Mouse (Mus musculus) natural killer cell, adult 2 months (primary cell): ENCODE measurements around the gene Ninj1.
A peak's percentile ranks its signal among the peaks of the same experiment; 100 is the strongest.

Source experiments
- DNase-seq, 2 experiments: peaks; one replicate each; pipeline ENCODE4 v3.0.0; 2022; ENCODE audit warnings: low spot score in 2 of 2

Ninj1 gene

DNA sequence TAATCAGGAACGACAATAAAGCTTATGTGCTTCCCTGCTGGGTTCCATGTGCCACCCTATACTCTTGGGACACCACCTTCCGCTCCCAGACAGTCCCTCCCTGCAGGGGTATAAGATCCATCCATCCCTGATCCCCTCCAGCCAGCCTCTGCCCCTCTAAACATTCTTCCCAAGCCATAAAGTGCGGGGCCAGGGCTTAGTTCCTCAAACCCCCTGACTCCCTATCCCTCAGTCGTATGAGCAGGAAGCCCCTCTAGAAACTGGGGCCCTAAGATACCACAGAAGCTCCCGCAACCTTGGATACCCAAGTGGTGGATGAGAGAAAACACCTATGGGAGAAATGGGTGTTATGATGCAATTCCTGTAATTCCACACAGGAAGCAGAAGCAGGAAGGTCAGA is 8.9 kb downstream of the Ninj1 start:
- no peak for DNase-seq

DNA sequence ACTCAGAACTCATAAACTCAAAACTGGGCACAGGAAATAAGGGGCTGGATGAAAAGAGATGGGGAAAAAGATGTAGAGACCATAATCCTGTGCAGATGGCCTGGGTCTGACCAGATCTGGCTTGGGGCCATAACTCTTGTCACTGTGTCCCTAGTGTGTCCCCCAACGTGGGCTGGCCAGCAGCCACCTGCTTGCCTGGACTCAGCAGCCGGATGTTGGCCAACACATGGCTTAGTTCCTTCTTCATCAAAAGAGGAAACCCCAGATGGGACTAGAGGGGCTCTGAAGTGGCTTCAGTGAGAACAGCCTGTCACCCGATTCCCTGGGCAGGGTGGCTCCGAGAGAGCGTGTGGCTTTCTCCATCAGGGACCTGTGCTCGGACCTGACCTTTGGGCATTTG is 9.5 kb downstream of the Ninj1 start:
- DNase-seq = peak; percentile 34 to 45

DNA sequence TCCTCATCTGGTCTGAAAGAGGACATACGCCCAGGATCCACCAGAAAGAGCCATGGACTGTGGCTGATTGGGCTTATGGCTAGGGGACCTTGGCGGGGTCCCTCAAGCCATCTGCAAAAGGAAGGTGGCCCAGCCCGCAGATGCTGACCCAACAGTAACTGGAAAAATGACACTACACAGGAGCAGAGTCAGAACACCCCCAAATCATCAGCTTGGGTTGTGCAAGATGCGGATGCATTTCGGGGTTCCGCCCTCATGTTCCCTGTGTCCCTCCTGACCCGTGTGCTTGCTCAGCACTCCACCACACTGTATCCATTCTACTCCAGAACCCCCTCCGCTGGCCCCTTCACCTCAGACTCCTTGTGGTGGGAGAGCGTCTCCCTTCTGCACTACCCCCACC is 11.4 kb downstream of the Ninj1 start:
- DNase-seq = no peak

DNA sequence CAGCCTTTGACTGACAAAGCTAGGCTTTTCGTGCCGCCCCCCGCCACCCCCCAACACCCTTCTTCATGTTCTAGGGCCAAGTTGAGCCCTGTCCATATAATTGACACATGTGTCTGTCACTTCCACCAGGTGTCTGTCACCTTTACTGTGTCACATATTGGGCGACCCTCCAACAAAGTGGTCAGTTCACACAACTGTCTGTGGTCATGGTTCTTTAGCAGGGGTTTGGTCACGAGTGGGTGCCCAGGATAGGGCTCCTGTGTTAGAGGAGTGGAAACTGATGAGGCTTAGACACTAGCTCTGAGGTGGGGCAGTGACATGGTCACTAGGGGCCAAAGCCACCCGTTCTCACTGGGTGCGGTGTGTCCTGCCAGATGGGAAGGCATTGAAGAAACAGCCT is 12.6 kb downstream of the Ninj1 start:
- DNase-seq = peak; percentile 52 to 66

DNA sequence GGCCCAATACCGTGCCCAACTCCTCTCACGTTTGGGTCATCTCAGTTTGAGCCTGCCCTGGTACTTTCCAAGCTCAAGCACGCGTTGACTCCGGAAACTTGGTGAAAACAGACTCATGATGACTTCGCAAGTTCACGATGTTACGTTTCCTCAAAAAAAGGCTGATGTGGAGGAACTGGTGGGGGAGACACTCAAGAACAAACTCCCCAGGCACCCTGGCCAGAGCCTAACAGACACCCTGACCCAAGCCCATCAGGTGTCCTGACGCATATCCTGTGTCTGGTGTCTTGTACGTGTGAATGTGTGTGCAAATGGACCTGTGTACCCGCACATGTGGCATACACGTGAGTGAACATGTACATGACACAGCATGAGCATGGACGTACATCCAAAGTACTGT is 13.4 kb downstream of the Ninj1 start:
- DNase-seq = peak; percentile 66 to 78

DNA sequence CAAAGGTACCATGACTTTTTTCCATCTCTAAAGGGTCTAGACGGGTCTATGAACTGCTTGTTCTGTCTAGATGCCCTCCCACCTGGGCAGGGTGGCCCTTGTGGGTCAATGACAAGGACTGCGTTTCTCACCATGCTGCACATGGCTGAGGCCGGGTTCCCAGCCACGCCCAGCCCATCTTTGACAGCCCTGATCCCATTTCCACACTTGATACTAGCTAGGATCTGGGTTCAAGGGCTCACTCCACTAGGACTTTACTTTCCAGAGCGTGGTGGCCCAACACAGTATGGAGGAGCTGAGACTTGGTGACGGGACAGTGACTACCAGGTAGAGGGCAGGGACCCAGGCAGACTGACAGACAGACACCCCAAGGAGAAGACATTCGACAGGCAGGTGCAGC is 15.3 kb downstream of the Ninj1 start:
- no peak for DNase-seq

DNA sequence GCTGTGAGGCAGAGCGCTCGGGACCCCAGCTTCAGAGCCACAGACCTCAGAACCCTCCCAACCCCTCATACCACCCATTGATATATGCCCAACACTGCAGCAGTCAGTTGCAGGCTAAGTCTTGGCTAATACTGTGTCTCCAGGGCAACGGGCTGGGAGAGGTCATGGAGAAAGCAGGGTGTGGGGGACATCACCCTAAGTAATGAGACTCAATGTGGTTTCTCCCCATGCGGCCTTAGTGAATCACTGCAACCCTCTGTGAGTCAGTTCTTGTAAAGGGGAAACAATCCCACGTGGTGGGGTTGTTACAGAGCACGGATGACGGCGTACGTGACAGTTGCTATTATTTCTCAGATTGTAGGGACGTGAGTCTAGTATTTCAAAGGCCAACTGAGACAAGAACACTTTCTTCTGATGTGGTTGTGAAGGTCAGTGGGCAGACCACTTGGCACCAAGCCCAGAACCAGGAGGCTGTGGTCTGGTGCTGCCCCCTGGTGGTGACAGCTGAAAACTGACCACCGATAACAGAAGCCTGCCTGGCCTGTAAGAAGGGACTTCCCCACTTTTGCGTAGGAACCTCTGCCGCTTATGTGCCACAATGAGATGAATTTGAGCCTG is 18.2 kb downstream of the Ninj1 start:
- peak; percentile 95 to 98 for DNase-seq

DNA sequence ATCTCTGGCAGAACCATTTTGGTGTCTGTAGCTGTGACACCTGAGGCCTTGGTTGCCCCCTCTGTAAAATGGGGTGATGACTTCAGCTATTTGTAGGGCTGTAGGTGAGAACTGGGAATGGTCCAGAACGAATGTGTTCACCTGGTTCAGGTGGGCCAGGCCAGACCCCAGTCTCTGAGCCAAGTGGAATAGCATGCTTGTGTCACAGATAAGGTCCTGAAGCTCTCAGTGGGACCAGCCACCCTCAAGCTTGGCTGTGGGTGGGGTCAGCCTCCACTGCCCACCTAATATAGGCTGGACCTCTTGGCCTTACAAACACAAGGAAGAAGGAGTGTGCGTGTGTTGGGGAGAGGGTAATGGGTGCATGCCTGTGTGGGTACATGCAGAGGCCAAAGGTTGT is 19.1 kb downstream of the Ninj1 start:
- no peak for DNase-seq

DNA sequence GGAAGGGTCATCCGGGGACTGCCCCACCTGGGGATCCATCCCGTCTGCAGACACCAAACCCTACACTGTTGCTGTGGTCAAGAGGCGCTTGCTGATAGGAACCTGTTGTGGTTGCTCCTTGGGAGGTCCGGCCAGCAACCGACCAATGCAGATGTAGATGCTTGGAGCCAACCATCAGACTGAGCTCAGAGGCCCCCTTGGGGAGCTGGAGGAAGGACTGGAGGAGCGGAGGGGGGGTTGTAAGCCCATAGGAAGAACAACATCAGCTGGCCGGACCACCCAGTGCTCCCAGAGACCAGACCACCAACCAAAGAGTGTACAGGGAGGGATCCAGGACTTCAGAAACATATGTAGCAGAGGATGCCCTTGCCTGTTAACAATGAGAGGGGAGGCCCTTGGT is 22.0 kb downstream of the Ninj1 start:
- no peak for DNase-seq

DNA sequence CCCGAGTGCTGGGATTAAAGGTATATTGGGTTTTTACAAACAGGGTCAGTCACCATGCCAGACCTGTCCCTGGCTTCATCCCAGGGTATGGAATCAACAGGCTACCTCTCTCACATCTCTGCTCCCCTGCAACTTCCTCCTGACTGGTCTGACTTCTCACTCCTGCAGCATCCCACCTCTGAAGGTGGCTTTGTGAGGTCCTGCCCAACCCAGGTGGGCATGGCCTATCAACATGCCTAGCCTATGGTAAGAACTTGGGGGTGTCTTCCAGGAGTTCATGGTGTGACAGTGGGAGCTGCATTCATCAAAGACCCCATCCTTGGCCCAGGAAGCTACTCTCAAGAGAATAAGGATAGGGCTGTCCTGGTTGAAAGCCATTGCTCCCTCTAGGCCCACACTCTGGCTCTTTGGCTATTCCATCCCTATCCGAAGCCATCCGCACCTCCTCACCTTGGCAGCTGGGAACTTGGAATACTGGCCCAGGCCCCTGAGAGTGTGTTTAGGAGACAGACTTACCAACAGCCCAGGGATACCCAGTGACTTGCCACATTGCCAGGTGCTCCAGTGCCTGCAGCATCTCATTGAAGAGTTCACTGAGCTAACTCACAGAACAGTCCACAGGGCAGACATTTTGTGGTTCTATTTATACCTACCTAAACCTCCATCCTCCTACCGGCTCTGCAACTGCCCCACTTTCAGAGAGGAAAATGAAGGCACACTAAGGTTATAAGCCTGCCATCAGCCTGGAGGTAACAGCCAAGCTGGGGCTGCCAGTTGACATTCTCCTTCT is 25.6 kb downstream of the Ninj1 start:
- no peak for DNase-seq

DNA sequence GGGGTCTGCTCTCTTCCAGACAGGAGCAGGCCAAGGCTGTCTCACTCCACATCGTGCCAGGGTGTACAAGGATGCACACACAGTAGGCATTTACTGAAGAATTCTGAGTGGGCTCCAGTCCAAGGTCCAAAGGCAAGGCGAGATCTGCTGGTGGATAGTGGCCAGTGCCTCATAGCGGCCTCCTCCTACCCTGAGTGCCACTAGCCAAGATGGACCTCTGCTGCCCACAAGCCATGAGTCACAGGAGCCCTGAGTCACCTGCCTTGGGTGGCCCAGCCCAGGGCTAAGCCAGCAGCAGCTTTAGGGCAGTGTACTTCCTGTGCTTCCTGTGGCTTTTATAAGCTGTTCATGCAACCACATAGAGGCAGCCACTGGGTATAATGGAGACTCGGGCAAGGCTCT is 26.2 kb downstream of the Ninj1 start:
- DNase-seq = peak; percentile 84 to 93

DNA sequence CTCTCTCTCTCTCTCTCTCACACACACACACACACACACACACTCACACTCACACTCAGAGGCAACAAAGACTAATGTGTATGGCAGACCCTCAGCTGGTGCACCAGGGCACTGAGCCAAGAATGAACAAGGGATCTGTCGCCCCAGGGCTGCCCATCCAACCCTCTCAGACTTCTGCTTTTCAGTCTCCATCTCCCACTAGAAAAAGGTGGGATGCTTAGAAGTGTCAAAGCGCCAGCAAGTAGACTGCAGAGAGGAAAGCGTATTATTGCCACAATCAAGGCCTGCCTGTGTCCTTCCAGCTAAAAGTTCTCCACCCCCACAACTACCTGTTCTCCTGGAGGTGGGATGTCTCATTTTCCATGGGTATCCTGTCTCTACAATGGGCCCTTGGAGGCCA is 27.2 kb downstream of the Ninj1 start:
- DNase-seq = no peak

DNA sequence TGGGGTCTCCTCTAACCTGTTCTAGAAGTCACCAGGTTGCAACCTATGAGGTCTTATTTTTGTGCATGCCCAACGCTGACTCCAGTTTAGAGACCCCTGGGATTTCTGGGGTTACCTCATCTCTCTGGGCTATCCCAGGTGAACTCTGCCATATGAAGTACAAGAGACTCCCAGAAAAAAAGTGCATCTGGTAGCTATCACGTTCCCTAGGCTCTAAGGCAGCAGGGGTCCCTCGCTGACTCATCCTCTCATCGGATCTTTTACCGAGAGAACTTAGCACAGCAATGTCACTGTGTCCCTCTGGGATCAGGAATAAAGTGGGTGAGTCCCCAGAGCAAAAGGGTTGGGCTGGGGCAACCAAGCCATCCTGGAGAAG is 27.8 kb downstream of the Ninj1 start:
- no peak for DNase-seq

DNA sequence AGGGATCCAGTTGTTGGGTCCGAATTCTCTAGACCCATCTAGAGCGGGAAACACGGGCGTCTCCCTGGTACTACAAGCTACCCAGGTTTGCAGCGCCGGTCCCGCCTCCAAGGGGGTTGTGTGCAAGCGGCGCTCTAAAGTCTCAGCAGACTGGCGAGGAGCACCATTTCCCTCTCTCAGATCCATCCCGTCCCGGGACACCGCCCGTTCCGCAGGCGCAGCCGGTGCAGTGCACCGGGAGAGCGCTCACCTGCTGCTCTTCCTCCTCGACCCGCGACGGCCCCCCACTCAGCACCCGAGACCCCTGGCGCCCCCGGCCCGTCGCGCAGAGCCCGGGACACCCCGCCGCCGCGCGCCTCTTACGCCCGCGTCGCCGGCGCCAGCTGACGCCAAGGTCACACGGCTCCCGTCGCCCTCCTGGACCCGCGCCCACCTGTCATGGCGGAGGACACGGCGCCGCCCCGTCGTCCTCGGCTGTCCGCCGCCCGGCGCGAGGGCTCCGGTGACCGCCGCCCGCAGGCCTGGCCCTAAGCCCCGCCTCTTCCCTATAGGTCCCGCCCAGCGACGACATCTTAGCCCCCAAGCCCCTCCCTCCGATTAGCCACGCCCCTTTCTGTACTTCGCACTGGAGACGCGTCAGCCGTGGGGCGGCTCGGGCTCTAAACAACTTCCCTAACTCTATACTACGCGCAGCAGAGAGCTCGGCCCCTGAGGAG is 28.4 kb downstream of the Ninj1 start, which contains the start of gene Card19:
Gene Card19, minus strand, starts transcription at position 534 of the 716 bp plus-strand sequence.
- DNase-seq = peak; percentile 98

DNA sequence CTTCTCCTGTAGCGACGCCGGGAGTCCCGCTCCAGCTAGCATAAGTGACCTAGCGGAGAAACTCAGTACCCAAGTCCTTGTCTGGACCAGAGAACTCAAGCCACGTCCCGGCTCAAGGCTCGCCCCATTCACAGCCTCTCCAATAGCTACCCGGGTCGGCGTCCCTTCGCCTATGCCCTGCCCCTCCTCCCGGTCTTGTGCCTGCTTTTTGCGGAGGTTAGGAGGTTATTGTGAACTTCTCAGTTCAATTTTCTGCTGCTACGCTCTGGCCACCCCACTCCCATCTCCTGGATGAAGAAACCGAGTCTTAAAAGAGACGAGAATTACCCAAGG is 28.9 kb downstream of the Ninj1 start:
- DNase-seq = no peak

DNA sequence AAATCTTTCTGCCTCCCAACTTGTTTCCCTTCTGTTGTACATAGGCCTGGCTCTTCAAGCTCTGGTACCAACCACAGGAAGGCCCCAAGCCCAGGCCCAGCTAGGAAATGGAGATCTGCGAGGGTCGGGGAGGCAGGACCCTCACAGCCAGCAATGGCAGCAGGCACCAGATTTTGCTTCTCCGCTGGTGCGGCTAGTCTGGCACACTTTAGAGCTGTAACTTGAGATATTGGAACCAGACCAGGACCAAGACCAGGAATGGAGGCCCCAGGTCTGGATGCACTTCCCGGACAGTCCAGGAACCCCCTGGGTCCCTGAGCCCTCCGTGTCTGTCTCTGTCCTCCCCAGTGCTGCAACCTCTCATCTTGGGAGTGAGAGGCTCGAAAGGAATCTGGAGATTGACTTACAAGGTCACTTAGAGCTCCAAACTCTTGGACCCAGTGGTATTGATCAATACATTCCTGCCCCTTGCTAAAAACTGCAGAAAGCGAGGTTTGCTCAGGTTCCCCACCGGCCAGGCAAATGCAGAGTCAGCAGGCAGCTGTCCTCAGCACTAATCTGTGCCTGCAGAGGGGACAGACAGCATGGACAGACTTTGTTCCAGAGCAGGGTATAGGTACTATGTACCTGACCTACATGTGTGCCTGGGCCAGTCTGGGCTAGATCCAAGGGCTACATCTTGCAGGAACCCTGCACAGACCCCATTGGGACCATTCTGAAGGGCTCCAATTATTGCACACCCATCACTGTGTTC is 29.7 kb downstream of the Ninj1 start:
- no peak for DNase-seq

DNA sequence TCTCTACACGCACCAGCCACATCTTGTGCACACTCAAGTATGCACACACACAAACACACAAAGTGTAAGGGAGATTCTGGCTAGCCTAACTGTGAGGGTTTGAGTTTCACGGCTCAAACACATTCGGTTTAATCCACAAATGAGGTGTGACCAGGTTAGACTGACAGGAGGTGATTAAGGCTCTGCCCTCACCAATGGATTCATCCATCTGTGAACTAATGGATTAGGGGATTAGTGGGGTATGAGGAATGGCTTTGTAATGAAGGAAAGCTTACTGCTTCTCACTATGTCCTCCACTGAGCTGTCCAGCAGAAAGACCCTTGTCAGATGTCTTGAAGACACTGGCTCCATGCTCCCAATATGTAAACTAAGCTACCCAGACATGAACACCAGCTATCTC is 31.4 kb downstream of the Ninj1 start:
- no peak for DNase-seq

DNA sequence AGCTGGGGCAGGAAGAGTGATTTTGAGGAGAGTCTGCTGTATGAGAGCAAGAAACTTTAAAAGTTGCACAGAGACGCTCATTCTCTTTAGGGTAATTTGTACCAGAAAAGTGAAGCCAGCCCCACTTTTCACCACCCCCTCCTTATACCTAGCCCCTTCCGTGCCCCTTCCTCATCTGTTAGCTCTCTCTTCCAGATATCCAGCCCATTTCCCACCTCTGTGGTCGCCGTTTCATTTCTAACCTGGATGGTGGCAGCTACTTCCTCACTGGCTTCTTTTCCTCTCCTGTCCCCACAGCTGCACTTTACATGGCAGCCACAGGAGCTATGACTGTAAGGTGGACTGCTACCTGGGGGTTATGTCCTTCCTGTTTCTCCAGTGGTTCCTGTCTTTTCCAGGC is 32.1 kb downstream of the Ninj1 start:
- DNase-seq = no peak

DNA sequence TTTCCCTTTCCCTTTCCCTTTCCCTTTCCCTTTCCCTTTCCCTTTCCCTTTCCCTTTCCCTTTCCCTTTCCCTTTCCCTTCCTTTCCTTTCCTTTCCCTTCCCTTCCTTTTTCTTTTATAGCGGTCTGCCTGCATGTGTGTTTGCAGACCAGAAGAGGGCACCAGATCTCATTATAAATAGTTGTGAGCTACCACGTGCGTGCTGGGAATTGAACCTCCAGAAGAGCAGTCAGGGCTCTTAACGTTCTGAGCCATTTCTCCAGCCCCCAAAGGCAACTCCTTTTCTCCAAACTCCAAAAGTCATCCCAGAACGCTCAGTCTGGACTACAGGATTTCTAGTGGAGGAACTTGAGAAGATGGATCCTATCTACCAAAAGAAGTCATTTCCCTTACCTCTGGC is 33.6 kb downstream of the Ninj1 start:
- DNase-seq = no peak

DNA sequence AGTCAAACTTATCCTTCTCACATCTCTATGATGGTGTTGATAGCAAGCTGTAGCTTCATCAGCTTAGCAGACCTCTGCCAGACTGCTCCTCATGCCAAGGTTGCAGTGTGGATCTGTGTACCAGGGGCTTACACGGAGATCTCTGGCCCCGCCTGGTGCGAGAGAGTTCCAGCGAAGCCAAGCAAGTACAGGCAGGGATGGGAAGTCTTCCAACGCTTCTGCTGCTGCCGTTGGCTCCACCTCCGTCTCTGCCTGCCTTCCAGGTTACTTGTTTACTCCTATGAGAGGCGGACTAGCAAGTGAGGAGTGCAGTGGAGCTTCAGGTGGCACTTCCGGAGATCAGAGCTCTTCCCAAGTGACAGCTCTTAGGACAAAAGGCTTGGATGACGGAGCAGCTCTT is 37.0 kb downstream of the Ninj1 start:
- DNase-seq = no peak

DNA sequence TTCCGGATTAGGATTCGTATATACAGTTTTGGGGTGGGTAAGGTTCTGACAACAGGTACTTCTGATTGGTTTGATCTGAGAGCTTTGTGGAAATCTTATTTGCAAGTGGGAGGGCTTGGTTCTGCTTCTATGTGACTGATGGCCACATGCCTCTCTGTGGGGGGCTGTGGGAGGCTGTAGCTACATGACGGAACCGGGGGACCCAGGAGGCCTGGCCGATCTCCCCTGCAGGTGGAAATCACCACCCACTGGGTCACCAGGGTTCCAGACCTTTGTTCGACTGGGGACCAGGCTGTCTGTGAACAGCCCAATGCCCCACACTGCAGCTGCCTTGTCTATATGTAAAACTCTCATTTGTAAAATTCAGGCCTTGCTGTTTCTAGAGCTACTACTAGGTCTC is 37.4 kb downstream of the Ninj1 start:
- DNase-seq = no peak

DNA sequence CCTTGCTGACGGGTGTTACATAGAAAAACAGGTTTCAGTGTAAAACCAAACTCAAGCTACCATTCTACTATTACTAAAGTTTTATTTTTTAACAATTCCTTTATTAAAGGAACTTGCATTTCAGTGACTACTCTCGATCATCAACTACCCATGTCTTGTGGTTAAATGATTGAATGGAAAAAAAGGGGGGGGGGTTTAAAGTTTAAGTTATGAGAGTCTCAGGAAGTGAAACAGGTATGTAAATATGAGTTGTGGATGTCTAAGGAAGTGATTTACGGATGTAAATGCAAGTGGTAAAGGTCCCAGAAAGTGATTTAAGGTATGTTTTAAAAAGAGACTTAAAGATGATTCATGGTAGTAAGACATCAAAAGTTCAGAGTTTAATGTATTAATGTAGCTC is 37.9 kb downstream of the Ninj1 start:
- DNase-seq = no peak
